Mouse (Mus musculus) hindbrain, embryonic 11.5 days (tissue): ENCODE results near the gene Zmynd10. TPM values are rescaled to one million over a fixed set of nuclear protein-coding genes. Genes with fewer than 3 reads are reported as not detected.

Experiments
- ATAC-seq: fragments of 200-750 bp; cut with Nextera tagmentation; 2 replicates; pipeline ENCODE4 v1.8.0; 2017; ENCODE audit warnings: mild to moderate bottlenecking, moderate TSS enrichment, moderate library complexity; ENCODE audit not compliant: low FRiP score
- DNase-seq: peaks from one replicate; pipeline ENCODE4 v3.0.0-alpha.2; 2015; ENCODE audit warnings: low spot score
- H3K27ac ChIP-seq: fragments of 300-500 bp; sonication (generic); 2 replicates; pipeline ENCODE4 v1.5.1; 2014; ENCODE audit warnings: mild to moderate bottlenecking, low read depth, low read length
- H3K27me3 ChIP-seq: fragments of 300-500 bp; sonication (generic); 2 replicates; pipeline ENCODE4 v1.6.1; 2014; ENCODE audit warnings: mild to moderate bottlenecking, low read length, moderate library complexity, mixed read lengths; ENCODE audit not compliant: control insufficient read depth, insufficient read depth
- H3K36me3 ChIP-seq: fragments of 300-500 bp; sonication (generic); 2 replicates; pipeline ENCODE4 v1.6.1; 2014; ENCODE audit warnings: mild to moderate bottlenecking, low read length, moderate library complexity, mixed read lengths; ENCODE audit not compliant: control insufficient read depth, insufficient read depth
- H3K4me1 ChIP-seq: fragments of 300-500 bp; sonication (generic); replicated peaks from 2 replicates; pipeline ENCODE4 v1.6.1; 2014; ENCODE audit warnings: low read length, mixed read lengths; ENCODE audit not compliant: control insufficient read depth, insufficient read depth
- H3K4me2 ChIP-seq: fragments of 300-500 bp; sonication (generic); replicated peaks from 2 replicates; pipeline ENCODE4 v1.6.1; 2014; ENCODE audit warnings: mild to moderate bottlenecking, low read depth, low read length
- H3K4me3 ChIP-seq: fragments of 300-500 bp; sonication (generic); 2 replicates; pipeline ENCODE4 v1.5.1; 2014; ENCODE audit warnings: low read depth, low read length
- H3K9ac ChIP-seq: fragments of 300-500 bp; sonication (generic); 2 replicates; pipeline ENCODE4 v1.6.1; 2014; ENCODE audit warnings: low read depth, low read length
- H3K9me3 ChIP-seq: fragments of 300-500 bp; sonication (generic); 2 replicates; pipeline ENCODE4 v1.6.1; 2016; ENCODE audit warnings: low read length; ENCODE audit not compliant: control insufficient read depth
- WGBS: fragments of 180-500 bp; shearing (Covaris S2); extraction: QIAGEN DNeasy Blood & Tissue Kit; methylation state at CpG from one replicate; pipeline ENCODE4 v1.1.7; 2014; 5-methylcytosine and 5-hydroxymethylcytosine counted together
- polyA plus RNA-seq: library from polyadenylated mRNA; unstranded; fragments of >200 nt; fragmentation: Nextera tagmentation; extraction: Ambion mirVana; gene quantifications from 2 replicates; pipeline ENCODE4 v1.2.1, GENCODE M21; 2014

Zmynd10 gene
- polyA plus RNA-seq, 1 experiment from 2014 or later, result 5.0 TPM

DNA sequence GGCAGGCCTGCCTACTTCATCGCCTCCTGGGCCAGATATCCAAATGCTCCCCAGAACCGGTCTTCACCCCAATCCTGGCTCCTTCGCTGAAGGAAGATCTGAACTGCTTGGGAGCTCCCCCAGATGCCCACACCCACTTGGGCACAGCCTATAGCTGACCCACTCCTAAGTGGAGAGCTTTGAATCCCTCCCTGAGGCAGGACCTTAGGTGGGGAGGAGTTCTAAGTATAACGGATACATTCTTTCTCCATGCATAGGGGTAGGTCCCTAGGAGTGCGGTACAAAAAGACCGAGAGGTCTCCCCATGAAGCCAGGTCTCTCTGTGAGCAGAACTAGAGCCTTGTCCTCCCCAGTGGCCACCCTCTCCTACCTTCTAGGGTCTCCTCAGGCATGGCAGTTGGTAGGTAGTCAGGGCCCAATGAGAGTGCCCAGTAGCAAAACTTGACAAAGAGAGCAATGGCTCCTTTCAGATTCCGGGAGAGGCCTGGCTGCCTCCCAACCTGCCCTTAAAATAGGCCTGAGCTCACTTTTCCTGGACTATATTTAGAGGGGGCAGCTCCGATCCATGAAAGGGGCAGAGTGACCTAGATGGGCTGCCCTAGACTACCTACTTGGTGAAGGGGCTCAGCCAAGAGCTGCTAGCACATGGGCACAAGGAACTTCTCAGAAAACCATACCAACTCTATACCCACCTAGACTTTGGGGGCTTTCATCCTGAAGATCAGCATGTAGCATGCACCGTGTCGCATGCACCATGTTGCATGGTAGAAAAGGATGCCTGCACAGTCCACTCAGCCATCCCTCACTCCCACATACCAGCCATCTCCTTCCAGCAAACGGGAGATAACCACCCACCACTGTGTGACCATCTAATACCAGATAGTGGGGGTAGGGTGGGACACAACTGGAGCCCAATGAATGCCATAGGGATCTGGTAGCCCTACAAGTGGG lies 49.8 kb downstream of the Zmynd10 start:
- Histone ChIP-seq H3K4me2 (no peak overlapping the region), H3K4me3 (no peak overlapping the region), H3K9me3 (no peaks in the 10 kb centered on the region), H3K27ac (no peak overlapping the region), H3K27me3 (no peaks in the 10 kb centered on the region), H3K9ac (no peak overlapping the region), H3K36me3 (no peaks in the 10 kb centered on the region), H3K4me1 (no peaks in the 10 kb centered on the region)
- ATAC-seq (no peak), DNase-seq (no peak)
- 92% methylated on average over 11 of the region's 11 CpGs for WGBS

DNA sequence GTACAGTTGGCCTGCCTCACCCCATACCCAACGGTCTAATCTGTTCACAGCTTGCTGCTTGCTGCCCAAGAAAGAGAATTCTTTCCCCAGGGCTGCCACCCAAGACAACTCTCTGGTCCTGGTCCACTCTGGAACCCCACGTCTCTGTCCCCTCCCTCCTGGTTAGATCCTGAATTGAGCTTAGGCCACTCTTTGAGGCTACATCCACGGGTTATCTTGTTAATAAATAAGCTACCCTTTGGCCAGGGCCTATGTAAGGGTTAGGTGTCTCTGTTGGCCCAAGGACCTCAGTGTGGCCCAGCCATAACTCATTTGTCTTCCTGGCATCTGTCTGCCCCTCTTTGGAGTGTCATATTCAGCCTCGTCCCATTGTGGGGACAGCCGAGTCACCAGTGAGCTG lies 51.3 kb downstream of the Zmynd10 start:
- 77% methylated on average over 5 of the region's 5 CpGs for WGBS
- Histone ChIP-seq H3K9me3 (no peaks in the 10 kb centered on the region), H3K27ac (no peak overlapping the region), H3K27me3 (no peaks in the 10 kb centered on the region), H3K4me2 (no peak overlapping the region), H3K36me3 (no peaks in the 10 kb centered on the region), H3K4me3 (no peak overlapping the region), H3K9ac (no peak overlapping the region), H3K4me1 (0 out of 2 replicates have a peak, but pooled peaks cover 2% of the 10 kb centered on the region)
- DNase-seq (no peak), ATAC-seq (no peak)

DNA sequence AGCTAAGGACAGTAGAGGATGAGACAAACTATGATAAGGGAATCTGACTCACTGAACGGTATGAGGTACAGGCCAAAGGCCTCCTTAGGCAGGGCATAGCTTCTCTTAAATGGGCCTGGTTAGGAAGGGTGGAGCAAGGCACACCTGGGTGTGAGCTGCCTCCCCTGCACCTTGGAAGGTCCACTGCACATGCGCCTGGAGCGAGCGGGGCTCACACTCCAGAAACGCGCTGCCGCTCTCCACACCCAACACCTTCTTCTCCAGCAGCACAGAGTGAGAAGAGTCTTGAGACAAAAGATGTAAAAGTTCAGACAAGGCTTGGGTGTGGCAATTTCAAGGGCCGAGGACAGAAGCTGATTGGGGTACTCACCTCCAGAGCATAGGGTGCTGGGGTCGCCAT lies 52.3 kb downstream of the Zmynd10 start:
- peaks cover 7% of the 10 kb centered on the region; the same call in 1 of the 2 replicates for H3K4me1 ChIP-seq
- no peaks in the 10 kb centered on the region for H3K27me3 ChIP-seq
- no peak overlapping the region for H3K9ac ChIP-seq
- H3K36me3 ChIP-seq, result no peaks in the 10 kb centered on the region
- no peaks in the 10 kb centered on the region for H3K9me3 ChIP-seq
- no peak overlapping the region for H3K4me2 ChIP-seq
- H3K27ac ChIP-seq, result no peak overlapping the region
- WGBS, result 92% methylated on average over 9 of the region's 9 CpGs
- DNase-seq (no peak), ATAC-seq (no peak)
- H3K4me3 ChIP-seq, result no peak overlapping the region

DNA sequence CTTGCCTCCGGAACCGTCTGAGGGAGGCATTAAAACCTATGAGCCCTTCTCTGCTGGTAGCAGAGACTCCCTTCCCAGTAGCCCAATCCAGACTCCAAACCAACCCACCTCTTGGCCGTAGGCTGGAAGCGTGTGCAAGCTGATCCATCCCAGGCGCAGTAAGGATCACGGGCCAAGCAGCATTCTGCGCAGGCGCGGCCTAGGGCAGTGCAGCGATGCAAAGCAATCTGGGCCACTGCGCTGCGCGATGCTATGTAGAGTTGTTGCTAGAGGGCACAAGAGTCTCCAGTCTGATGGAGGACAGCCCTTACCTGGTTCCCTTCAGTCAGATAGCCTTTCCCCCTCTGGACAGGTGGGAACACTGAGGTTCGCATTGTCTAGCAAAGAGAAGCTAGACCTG lies 52.7 kb downstream of the Zmynd10 start:
- ATAC-seq (no peak), DNase-seq (no peak)
- H3K27me3 ChIP-seq, result no peaks in the 10 kb centered on the region
- WGBS, result 71% methylated on average over 14 of the region's 14 CpGs
- no peak overlapping the region for H3K9ac ChIP-seq
- H3K4me3 ChIP-seq, result no peak overlapping the region
- H3K4me1 ChIP-seq, result peaks cover 10% of the 10 kb centered on the region
- H3K4me2 ChIP-seq, result no peak overlapping the region
- no peaks in the 10 kb centered on the region for H3K9me3 ChIP-seq
- H3K27ac ChIP-seq, result no peak overlapping the region
- no peaks in the 10 kb centered on the region for H3K36me3 ChIP-seq

DNA sequence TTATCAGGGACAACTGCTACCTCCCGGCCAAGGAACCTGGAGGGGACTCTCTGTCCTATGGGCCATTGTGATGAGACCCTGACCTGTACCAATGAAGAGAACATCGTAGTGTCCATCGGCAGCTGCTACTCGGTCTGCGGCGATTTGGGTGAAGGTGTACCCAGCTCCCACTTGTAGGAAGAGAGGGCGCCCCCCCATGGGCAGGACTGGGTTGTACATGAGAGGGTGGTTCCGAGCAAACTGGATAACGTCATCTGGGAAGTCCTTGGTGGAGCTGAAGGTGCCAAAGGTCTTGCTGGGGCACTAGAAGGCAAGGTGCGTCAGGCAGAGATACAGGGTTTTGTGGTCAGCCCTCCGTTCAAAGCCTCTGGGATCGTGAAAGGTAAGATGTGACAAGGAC lies 53.6 kb downstream of the Zmynd10 start:
- H3K9ac ChIP-seq, result no peak overlapping the region
- no peak overlapping the region for H3K27ac ChIP-seq
- no peak overlapping the region for H3K4me3 ChIP-seq
- H3K4me1 ChIP-seq, result peaks cover 13% of the 10 kb centered on the region
- no peak for ATAC-seq
- no peaks in the 10 kb centered on the region for H3K27me3 ChIP-seq
- 82% methylated on average over 12 of the region's 12 CpGs for WGBS
- no peaks in the 10 kb centered on the region for H3K9me3 ChIP-seq
- H3K36me3 ChIP-seq, result no peaks in the 10 kb centered on the region
- DNase-seq, result no peak
- H3K4me2 ChIP-seq, result no peak overlapping the region

Other genes starting within 250 kb of the Zmynd10 start
- 9.7 and 10.8 TPM in 2 replicates for gene Hemk1, start 208.9 kb upstream of the Zmynd10 start, polyA plus RNA-seq
- gene 6430571L13Rik, start 206.7 kb upstream of the Zmynd10 start, polyA plus RNA-seq, result 1.6 and 1.9 TPM in 2 replicates
- 2.0 and 4.2 TPM in 2 replicates for gene Cacna2d2, start 147.7 kb upstream of the Zmynd10 start, polyA plus RNA-seq
- gene Tmem115, start 13.4 kb upstream of the Zmynd10 start, polyA plus RNA-seq, result 38.8 and 46.5 TPM in 2 replicates
- gene Cyb561d2, start 5.1 kb upstream of the Zmynd10 start, polyA plus RNA-seq, result 19.6 and 21.2 TPM in 2 replicates
- gene Nprl2, start 5.1 kb upstream of the Zmynd10 start, polyA plus RNA-seq, result 46.2 and 46.5 TPM in 2 replicates
- gene Rassf1, start 4.3 kb downstream of the Zmynd10 start, polyA plus RNA-seq, result 39.7 and 41.2 TPM in 2 replicates
- gene Tusc2, start 16.0 kb downstream of the Zmynd10 start, polyA plus RNA-seq, result 88.2 and 92.4 TPM in 2 replicates
- gene Hyal2, start 20.6 kb downstream of the Zmynd10 start, polyA plus RNA-seq, result 116 and 123 TPM in 2 replicates
- gene Hyal1, start 29.6 kb downstream of the Zmynd10 start, polyA plus RNA-seq, result 3.6 and 4.4 TPM in 2 replicates
- 10.5 and 11.3 TPM in 2 replicates for gene Naa80, start 31.6 kb downstream of the Zmynd10 start, polyA plus RNA-seq
- 0.18 and 0.39 TPM in 2 replicates for gene Hyal3, start 33.5 kb downstream of the Zmynd10 start, polyA plus RNA-seq
- gene Ifrd2, start 40.3 kb downstream of the Zmynd10 start, polyA plus RNA-seq, result 26.9 and 27.7 TPM in 2 replicates
- gene Sema3b, start 61.9 kb downstream of the Zmynd10 start, polyA plus RNA-seq, result 1.4 and 1.6 TPM in 2 replicates
- 529 and 534 TPM in 2 replicates for gene Gnai2, start 88.1 kb downstream of the Zmynd10 start, polyA plus RNA-seq
- gene Slc38a3, start 122.2 kb downstream of the Zmynd10 start, polyA plus RNA-seq, result 8.0 and 9.8 TPM in 2 replicates
- 0.84 and 1.2 TPM in 2 replicates for gene Gnat1, start 132.4 kb downstream of the Zmynd10 start, polyA plus RNA-seq
- 10.7 and 12.0 TPM in 2 replicates for gene Sema3f, start 163.2 kb downstream of the Zmynd10 start, polyA plus RNA-seq
- 198 and 241 TPM in 2 replicates for gene Rbm5, start 223.7 kb downstream of the Zmynd10 start, polyA plus RNA-seq